In genomic region chr17:35752221-35752811, GRCm38 (mm10) we compare ENCODE assay signal across 9 mouse cellular contexts. TPM values are rescaled to one million over a fixed set of nuclear protein-coding genes. Genes with fewer than 3 reads are reported as not detected.
DNase-seq lines count a peak whose midpoint lies in the region; ATAC-seq and TF ChIP-seq lines count a peak whose summit lies in the region.
"Had no signal": no experiment of that assay in that cellular context is flagged by ENCODE, and none has a peak within 500 bp of the region (broad histone marks: within the 10 kb centered on the region; RNA-seq: fewer than 3 reads in every experiment).

No protein-coding gene starts in this region.

- no peaks in the 10 kb centered on the region for H3K4me1 ChIP-seq in forebrain, postnatal 0 days (ENCODE audit: insufficient read depth)
- H3K4me1 ChIP-seq in forebrain, embryonic 15.5 days, result no peaks in the 10 kb centered on the region
- H3K4me1 ChIP-seq in lung, adult 2 months (ENCODE audit: control insufficient read depth, insufficient read depth, low read length), result peaks cover 2% of the 10 kb centered on the region; the same call in 1 of the 2 replicates
- H3K4me1 ChIP-seq in thymus, adult 2 months (replicated peaks; ENCODE audit: control insufficient read depth, insufficient read depth, low read length), result peaks cover 12% of the 10 kb centered on the region

- no peak overlapping the region for H3K9ac ChIP-seq in forebrain, postnatal 0 days
- no peak overlapping the region for H3K9ac ChIP-seq in forebrain, embryonic 15.5 days (replicated peaks)

- H3K27ac ChIP-seq in forebrain, postnatal 0 days (ENCODE audit: low read depth, low read length), result 0 out of 2 replicates have a peak overlapping the region, but pooled peaks have one; percentile 15
- no peak overlapping the region for H3K27ac ChIP-seq in forebrain, embryonic 15.5 days (replicated peaks)
- no peak overlapping the region for H3K27ac ChIP-seq in thymus, adult 2 months (ENCODE audit: control insufficient read depth, insufficient read depth, low read length)

- WGBS in forebrain, postnatal 0 days, result 31% methylated on average over 7 of the region's 7 CpGs
- 41% methylated on average over 7 of the region's 7 CpGs for WGBS in forebrain, embryonic 15.5 days
- 25% methylated on average over 7 of the region's 7 CpGs for WGBS in lung, adult 2 months
- WGBS in thymus, adult 2 months, result 8% methylated on average over 7 of the region's 7 CpGs

- no peaks in the 10 kb centered on the region for H3K36me3 ChIP-seq in forebrain, postnatal 0 days (ENCODE audit: insufficient read depth)
- no peaks in the 10 kb centered on the region for H3K36me3 ChIP-seq in forebrain, embryonic 15.5 days
- no peaks in the 10 kb centered on the region for H3K36me3 ChIP-seq in thymus, adult 2 months (ENCODE audit: control insufficient read depth, insufficient read depth, low read length)
- H3K36me3 ChIP-seq: G1E had no signal

- H3K4me3 ChIP-seq in forebrain, postnatal 0 days (ENCODE audit: low read depth, low read length), result no peak overlapping the region
- H3K4me3 ChIP-seq in forebrain, embryonic 15.5 days, result no peak overlapping the region
- H3K4me3 ChIP-seq in lung, adult 2 months (replicated peaks; ENCODE audit: extremely low read depth, low read depth, low read length), result no peak overlapping the region
- H3K4me3 ChIP-seq in thymus, adult 2 months (ENCODE audit: control insufficient read depth, insufficient read depth, low read length), result no peak overlapping the region

- H3K4me2 ChIP-seq in forebrain, postnatal 0 days (ENCODE audit: low read depth), result no peak overlapping the region
- H3K4me2 ChIP-seq in forebrain, embryonic 15.5 days (replicated peaks), result no peak overlapping the region

- no peaks in the 10 kb centered on the region for H3K27me3 ChIP-seq in forebrain, postnatal 0 days (ENCODE audit: insufficient read depth, low read length)
- no peaks in the 10 kb centered on the region for H3K27me3 ChIP-seq in forebrain, embryonic 15.5 days
- H3K27me3 ChIP-seq in thymus, adult 2 months (ENCODE audit: control insufficient read depth, insufficient read depth, low read length), result no peaks in the 10 kb centered on the region

- peak; percentile 82 for ATAC-seq in forebrain, postnatal 0 days
- no peak for ATAC-seq in forebrain, embryonic 15.5 days (replicated peaks)

- DNase-seq in forebrain, postnatal 0 days, result peak; percentile 58
- DNase-seq in 416B (ENCODE audit: low read depth), result peak; percentile 93
- peak; percentile 54 to 59 for DNase-seq in cerebellum, postnatal 36 days
- DNase-seq in kidney, postnatal 14 days, result peak; percentile 60
- peak; percentile 38 for DNase-seq in lung, adult 2 months
- DNase-seq in right cerebral cortex, postnatal 4 days, result peak; percentile 42
- DNase-seq in thymus, adult 2 months, result no peak

- no peak for TF ChIP-seq CTCF in forebrain, postnatal 0 days (IDR thresholded peaks at IDR 0.05; ENCODE audit: low read depth)
- TF ChIP-seq CTCF in lung, adult 2 months (IDR thresholded peaks at IDR 0.05; ENCODE audit: insufficient read depth, low read length), result no peak
- no peak for TF ChIP-seq CTCF in thymus, adult 2 months (IDR thresholded peaks at IDR 0.05; ENCODE audit: borderline replicate concordance, control insufficient read depth, extremely low read depth, insufficient read depth, low read length, poor library complexity)

- no peaks in the 10 kb centered on the region for H3K9me3 ChIP-seq in forebrain, postnatal 0 days (ENCODE audit: low read length)
- H3K9me3 ChIP-seq in forebrain, embryonic 15.5 days, result no peaks in the 10 kb centered on the region
- H3K9me3 ChIP-seq: G1E had no signal

- no peak for TF ChIP-seq POLR2A in lung, adult 2 months (IDR thresholded peaks at IDR 0.05; ENCODE audit: borderline replicate concordance, extremely low read depth, low read depth, low read length)
- no peak for TF ChIP-seq POLR2A in thymus, adult 2 months (IDR thresholded peaks at IDR 0.05; ENCODE audit: control insufficient read depth, extremely low read depth, insufficient read depth, low read length, poor library complexity)

RNA-seq across cellular contexts. Expression of gene Ddr1, which starts 47.9 kb away (rescaled TPM):
- 53.0 and 59.8 TPM in 2 replicates for total RNA-seq in forebrain, postnatal 0 days (2014; rRNA removed)
- 37.3 and 51.2 TPM in 2 replicates for polyA plus RNA-seq in forebrain, postnatal 0 days (2015; fragmentation: Nextera tagmentation; extraction: Ambion mirVana)
- 127 TPM in 2 replicates for polyA plus RNA-seq in forebrain, embryonic 15.5 days (2015; fragmentation: Nextera tagmentation; extraction: Ambion mirVana)
- polyA plus RNA-seq in lung, adult 2 months (2012; rRNA removed), result 63.9 and 66.2 TPM in 2 replicates
- 33.6 and 43.6 TPM in 2 replicates for polyA plus RNA-seq in thymus, adult 2 months (2012; rRNA removed)
- total RNA-seq: G1E had no signal
